Mouse (Mus musculus): Measurements from ENCODE around the gene Speg. TPM values are rescaled to one million over a fixed set of nuclear protein-coding genes. Genes with fewer than 3 reads are reported as not detected.

The Speg gene
- polyA plus RNA-seq, 1 experiment, result 12.1 TPM

DNA sequence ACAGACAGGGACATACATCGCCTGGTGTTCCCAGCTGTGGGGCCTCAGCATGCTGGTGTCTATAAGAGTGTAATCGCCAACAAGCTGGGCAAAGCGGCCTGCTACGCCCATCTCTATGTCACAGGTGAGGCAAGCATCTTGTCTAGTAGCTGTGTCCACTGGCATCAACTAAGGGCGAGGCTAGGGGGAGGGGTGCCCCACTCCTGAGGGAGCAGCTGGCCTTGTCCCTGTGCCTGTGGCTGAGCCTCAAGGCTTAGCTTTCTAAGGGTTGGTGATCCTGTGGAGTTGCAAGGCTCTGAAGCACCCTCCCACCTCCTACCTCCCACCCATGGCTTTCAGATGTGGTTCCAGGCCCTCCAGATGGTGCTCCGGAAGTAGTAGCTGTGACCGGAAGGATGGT is 34.9 kb downstream of the Speg start:
- WGBS, result 92% methylated on average over 7 of the region's 7 CpGs
- Histone ChIP-seq H3K4me1 (replicated peaks; ENCODE audit: control insufficient read depth, insufficient read depth, low read length) (no peaks in the 10 kb centered on the region), H3K27me3 (ENCODE audit: control insufficient read depth, insufficient read depth, low read length) (no peaks in the 10 kb centered on the region), H3K4me3 (ENCODE audit: control insufficient read depth, insufficient read depth, low read length) (no peak overlapping the region), H3K36me3 (ENCODE audit: control insufficient read depth, insufficient read depth, low read length) (no peaks in the 10 kb centered on the region), H3K27ac (ENCODE audit: control insufficient read depth, insufficient read depth, low read length) (no peak overlapping the region)
- TF ChIP-seq POLR2A (IDR thresholded peaks at IDR 0.05; ENCODE audit: control insufficient read depth, extremely low read depth, insufficient read depth, low read length, poor library complexity) (no peak), CTCF (IDR thresholded peaks at IDR 0.05; ENCODE audit: borderline replicate concordance, control insufficient read depth, extremely low read depth, insufficient read depth, low read length, poor library complexity) (no peak)
- DNase-seq, result no peak

DNA sequence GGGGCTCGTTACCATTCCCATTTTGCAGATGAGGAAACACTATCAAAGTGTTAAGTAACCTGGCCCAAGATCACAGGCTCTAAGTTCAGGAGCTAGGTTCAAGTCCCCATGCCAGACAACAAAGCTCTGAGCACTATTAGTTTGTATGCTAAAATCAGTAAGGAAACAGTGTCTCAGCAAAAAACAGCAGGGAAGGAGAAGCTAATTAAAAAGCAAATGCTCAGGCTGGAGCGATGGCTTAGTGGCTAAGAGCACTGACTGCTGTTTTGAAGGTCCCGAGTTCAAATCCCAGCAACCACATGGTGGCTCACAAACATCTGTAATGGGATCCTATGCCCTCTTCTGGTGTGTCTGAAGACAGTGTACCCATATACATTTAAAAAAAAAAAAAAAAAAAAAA is 37.1 kb downstream of the Speg start:
- H3K27me3 ChIP-seq (ENCODE audit: control insufficient read depth, insufficient read depth, low read length), result no peaks in the 10 kb centered on the region
- TF ChIP-seq CTCF (IDR thresholded peaks at IDR 0.05; ENCODE audit: borderline replicate concordance, control insufficient read depth, extremely low read depth, insufficient read depth, low read length, poor library complexity) (no peak), POLR2A (IDR thresholded peaks at IDR 0.05; ENCODE audit: control insufficient read depth, extremely low read depth, insufficient read depth, low read length, poor library complexity) (no peak)
- H3K4me1 ChIP-seq (replicated peaks; ENCODE audit: control insufficient read depth, insufficient read depth, low read length), result no peaks in the 10 kb centered on the region
- no peak overlapping the region for H3K4me3 ChIP-seq (ENCODE audit: control insufficient read depth, insufficient read depth, low read length)
- no peak for DNase-seq
- H3K27ac ChIP-seq (ENCODE audit: control insufficient read depth, insufficient read depth, low read length), result no peak overlapping the region
- no peaks in the 10 kb centered on the region for H3K36me3 ChIP-seq (ENCODE audit: control insufficient read depth, insufficient read depth, low read length)
- WGBS, result 99% methylated on average over 3 of the region's 3 CpGs

DNA sequence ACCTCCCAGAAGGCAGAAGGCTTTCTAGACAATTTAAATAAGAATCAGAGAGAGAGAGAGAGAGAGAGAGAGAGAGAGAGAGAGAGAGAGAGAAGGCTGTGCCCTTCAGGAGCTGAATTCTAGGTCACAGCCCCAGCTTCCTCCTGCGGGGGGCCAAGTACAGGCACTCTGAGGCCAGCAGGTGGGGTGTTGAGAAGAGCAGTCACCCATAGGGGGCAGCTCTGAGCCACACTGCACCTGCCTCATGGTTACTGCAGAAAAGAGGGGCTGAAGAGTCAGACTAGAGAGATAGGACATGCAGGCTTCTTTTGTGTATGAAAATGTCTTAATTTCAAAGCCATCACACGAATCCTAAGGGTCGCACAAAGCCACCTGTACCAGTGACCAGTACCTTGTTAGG is 38.7 kb downstream of the Speg start:
- peak; percentile 65 for DNase-seq
- Histone ChIP-seq H3K27ac (ENCODE audit: control insufficient read depth, insufficient read depth, low read length) (no peak overlapping the region), H3K4me1 (replicated peaks; ENCODE audit: control insufficient read depth, insufficient read depth, low read length) (no peaks in the 10 kb centered on the region), H3K27me3 (ENCODE audit: control insufficient read depth, insufficient read depth, low read length) (no peaks in the 10 kb centered on the region), H3K4me3 (ENCODE audit: control insufficient read depth, insufficient read depth, low read length) (no peak overlapping the region), H3K36me3 (ENCODE audit: control insufficient read depth, insufficient read depth, low read length) (no peaks in the 10 kb centered on the region)
- TF ChIP-seq CTCF (IDR thresholded peaks at IDR 0.05; ENCODE audit: borderline replicate concordance, control insufficient read depth, extremely low read depth, insufficient read depth, low read length, poor library complexity), result 0 out of 2 replicates have a peak, but pooled peaks have one; percentile 41
- TF ChIP-seq POLR2A (IDR thresholded peaks at IDR 0.05; ENCODE audit: control insufficient read depth, extremely low read depth, insufficient read depth, low read length, poor library complexity), result no peak
- WGBS, result 56% methylated on average over 3 of the region's 3 CpGs

DNA sequence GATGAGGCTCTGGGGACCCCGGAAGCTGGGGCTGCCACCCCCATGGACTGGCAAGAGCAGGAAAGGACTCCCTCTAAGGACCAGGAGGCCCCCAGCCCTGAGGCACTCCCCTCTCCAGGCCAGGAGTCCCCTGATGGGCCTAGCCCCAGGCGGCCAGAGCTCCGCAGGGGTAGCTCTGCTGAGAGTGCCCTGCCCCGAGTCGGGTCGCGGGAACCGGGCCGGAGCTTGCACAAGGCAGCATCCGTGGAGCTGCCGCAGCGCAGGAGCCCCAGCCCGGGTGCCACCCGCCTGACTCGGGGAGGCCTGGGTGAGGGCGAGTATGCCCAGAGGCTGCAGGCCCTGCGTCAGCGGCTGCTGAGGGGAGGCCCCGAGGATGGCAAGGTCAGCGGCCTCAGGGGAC is 46.7 kb downstream of the Speg start:
- H3K36me3 ChIP-seq (ENCODE audit: control insufficient read depth, insufficient read depth, low read length), result no peaks in the 10 kb centered on the region
- no peak for DNase-seq
- WGBS, result 8% methylated on average over 20 of the region's 20 CpGs
- no peak overlapping the region for H3K4me3 ChIP-seq (ENCODE audit: control insufficient read depth, insufficient read depth, low read length)
- H3K27me3 ChIP-seq (ENCODE audit: control insufficient read depth, insufficient read depth, low read length), result peaks cover 6% of the 10 kb centered on the region; the same call in 1 of the 2 replicates
- TF ChIP-seq CTCF (IDR thresholded peaks at IDR 0.05; ENCODE audit: borderline replicate concordance, control insufficient read depth, extremely low read depth, insufficient read depth, low read length, poor library complexity), result no peak
- TF ChIP-seq POLR2A (IDR thresholded peaks at IDR 0.05; ENCODE audit: control insufficient read depth, extremely low read depth, insufficient read depth, low read length, poor library complexity), result no peak
- no peaks in the 10 kb centered on the region for H3K4me1 ChIP-seq (replicated peaks; ENCODE audit: control insufficient read depth, insufficient read depth, low read length)
- H3K27ac ChIP-seq (ENCODE audit: control insufficient read depth, insufficient read depth, low read length), result no peak overlapping the region

DNA sequence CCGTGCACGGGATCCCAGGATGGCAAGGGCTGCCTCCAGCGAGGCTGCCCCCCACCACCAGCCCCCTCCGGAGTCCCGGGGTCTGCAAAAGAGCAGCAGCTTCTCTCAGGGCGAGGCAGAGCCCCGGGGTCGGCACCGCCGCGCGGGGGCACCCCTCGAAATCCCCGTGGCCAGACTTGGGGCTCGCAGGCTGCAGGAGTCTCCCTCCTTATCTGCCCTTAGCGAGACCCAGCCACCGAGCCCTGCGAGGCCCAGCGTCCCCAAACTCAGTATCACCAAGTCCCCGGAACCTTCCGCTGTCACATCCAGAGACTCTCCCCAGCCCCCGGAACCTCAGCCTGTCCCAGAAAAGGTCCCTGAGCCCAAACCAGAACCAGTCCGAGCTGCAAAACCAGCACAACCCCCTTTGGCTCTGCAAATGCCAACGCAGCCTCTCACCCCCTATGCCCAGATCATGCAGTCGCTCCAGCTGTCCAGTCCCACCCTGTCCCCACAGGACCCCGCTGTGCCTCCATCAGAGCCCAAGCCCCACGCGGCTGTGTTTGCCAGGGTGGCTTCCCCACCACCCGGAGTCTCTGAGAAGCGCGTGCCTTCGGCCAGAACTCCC is 47.2 kb downstream of the Speg start:
- no peak overlapping the region for H3K4me3 ChIP-seq (ENCODE audit: control insufficient read depth, insufficient read depth, low read length)

DNA sequence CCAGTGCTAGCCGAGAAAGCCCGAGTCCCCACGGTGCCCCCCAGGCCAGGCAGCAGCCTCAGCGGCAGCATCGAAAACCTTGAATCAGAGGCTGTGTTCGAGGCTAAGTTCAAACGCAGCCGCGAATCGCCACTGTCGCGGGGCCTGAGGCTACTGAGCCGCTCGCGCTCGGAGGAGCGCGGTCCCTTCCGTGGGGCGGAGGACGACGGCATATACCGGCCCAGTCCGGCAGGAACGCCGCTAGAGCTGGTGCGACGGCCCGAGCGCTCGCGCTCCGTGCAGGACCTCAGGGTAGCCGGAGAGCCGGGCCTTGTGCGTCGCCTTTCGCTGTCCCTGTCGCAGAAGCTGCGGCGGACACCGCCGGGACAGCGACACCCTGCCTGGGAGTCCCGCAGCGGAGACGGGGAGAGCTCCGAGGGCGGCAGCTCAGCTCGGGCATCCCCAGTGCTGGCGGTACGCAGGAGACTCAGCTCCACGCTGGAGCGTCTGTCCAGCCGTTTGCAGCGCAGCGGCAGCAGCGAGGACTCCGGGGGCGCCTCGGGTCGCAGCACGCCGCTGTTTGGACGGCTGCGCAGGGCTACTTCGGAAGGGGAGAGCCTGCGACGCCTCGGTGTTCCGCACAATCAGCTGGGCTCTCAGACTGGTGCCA is 47.9 kb downstream of the Speg start:
- H3K4me1 ChIP-seq (replicated peaks; ENCODE audit: control insufficient read depth, insufficient read depth, low read length), result no peaks in the 10 kb centered on the region
- no peak for DNase-seq
- no peaks in the 10 kb centered on the region for H3K36me3 ChIP-seq (ENCODE audit: control insufficient read depth, insufficient read depth, low read length)
- TF ChIP-seq CTCF (IDR thresholded peaks at IDR 0.05; ENCODE audit: borderline replicate concordance, control insufficient read depth, extremely low read depth, insufficient read depth, low read length, poor library complexity) (no peak), POLR2A (IDR thresholded peaks at IDR 0.05; ENCODE audit: control insufficient read depth, extremely low read depth, insufficient read depth, low read length, poor library complexity) (no peak)
- H3K4me3 ChIP-seq (ENCODE audit: control insufficient read depth, insufficient read depth, low read length), result no peak overlapping the region
- H3K27ac ChIP-seq (ENCODE audit: control insufficient read depth, insufficient read depth, low read length), result no peak overlapping the region
- WGBS, result 5% methylated on average over 71 of the region's 71 CpGs
- peaks cover 6% of the 10 kb centered on the region; the same call in 1 of the 2 replicates for H3K27me3 ChIP-seq (ENCODE audit: control insufficient read depth, insufficient read depth, low read length)

More for the DNA sequence above, 47.2 kb downstream of the Speg start:
- Histone ChIP-seq H3K27ac (ENCODE audit: control insufficient read depth, insufficient read depth, low read length) (no peak overlapping the region), H3K36me3 (ENCODE audit: control insufficient read depth, insufficient read depth, low read length) (no peaks in the 10 kb centered on the region), H3K27me3 (ENCODE audit: control insufficient read depth, insufficient read depth, low read length) (peaks cover 6% of the 10 kb centered on the region; the same call in 1 of the 2 replicates), H3K4me1 (replicated peaks; ENCODE audit: control insufficient read depth, insufficient read depth, low read length) (no peaks in the 10 kb centered on the region)
- 7% methylated on average over 32 of the region's 32 CpGs for WGBS
- no peak for DNase-seq
- TF ChIP-seq POLR2A (IDR thresholded peaks at IDR 0.05; ENCODE audit: control insufficient read depth, extremely low read depth, insufficient read depth, low read length, poor library complexity) (no peak), CTCF (IDR thresholded peaks at IDR 0.05; ENCODE audit: borderline replicate concordance, control insufficient read depth, extremely low read depth, insufficient read depth, low read length, poor library complexity) (no peak)
